ENCODE assay signal across 10 mouse cellular contexts in genomic region chr4:121023941-121024340, GRCm38 (mm10). TPM values are rescaled to one million over a fixed set of nuclear protein-coding genes. Genes with fewer than 3 reads are reported as not detected.
A peak's percentile ranks its signal among the peaks of the same experiment; 100 is the strongest.
DNase-seq lines count a peak whose midpoint lies in the region; ATAC-seq and TF ChIP-seq lines count a peak whose summit lies in the region.
"Had no signal": no experiment of that assay in that cellular context is flagged by ENCODE, and none has a peak within 500 bp of the region (broad histone marks: within the 10 kb centered on the region; RNA-seq: fewer than 3 reads in every experiment).

No protein-coding gene starts in this region.

- peaks cover 15 to 48% of the 10 kb centered on the region in 2 experiments for H3K4me1 ChIP-seq in CH12.LX (ENCODE audit: control insufficient read depth in 1 of 2, insufficient read depth in 2 of 2)
- H3K4me1 ChIP-seq: limb, embryonic 15.5 days had no signal

- no peaks in the 10 kb centered on the region for H3K36me3 ChIP-seq in CH12.LX (replicated peaks in 1 of 2; ENCODE audit: control insufficient read depth in 1 of 2, insufficient read depth in 1 of 2, low read length in 1 of 2)
- H3K36me3 ChIP-seq: limb, embryonic 15.5 days had no signal

- no peaks in the 10 kb centered on the region for H3K79me2 ChIP-seq in CH12.LX (replicated peaks; ENCODE audit: control insufficient read depth, extremely low read depth, insufficient read depth, poor library complexity, severe bottlenecking)

- intact Hi-C loops in gastrocnemius, postnatal 14 days (cut with DNase I; ENCODE audit: low total_unique reads) = no loop called here

- H3K4me3 ChIP-seq in CH12.LX (replicated peaks in 1 of 3; ENCODE audit: low read depth in 2 of 3, low read length in 2 of 3, poor library complexity in 1 of 3) = no peak overlapping the region
- H3K4me3 ChIP-seq: limb, embryonic 15.5 days had no signal

- no peak overlapping the region for H3K9ac ChIP-seq in CH12.LX (ENCODE audit: insufficient read depth, low read depth)
- H3K9ac ChIP-seq: limb, embryonic 15.5 days had no signal

- no peak for TF ChIP-seq RAD21 in CH12.LX (IDR thresholded peaks at IDR 0.05; ENCODE audit: low read depth, low read length)

- peak; percentile 69 for TF ChIP-seq EP300 in CH12.LX (IDR thresholded peaks at IDR 0.05; ENCODE audit: low read length)

- ATAC-seq in hematopoietic stem cell, adult 5-6 weeks (replicated peaks in 1 of 2; ENCODE audit: insufficient read depth in 1 of 2, low FRiP score in 2 of 2, low TSS enrichment in 1 of 2, low read depth in 1 of 2, poor library complexity in 2 of 2, severe bottlenecking in 2 of 2) = peak; percentile 90 to 91
- ATAC-seq in megakaryocyte progenitor cell, adult 5-6 weeks (replicated peaks; ENCODE audit: poor library complexity) = peak; percentile 72
- ATAC-seq: CD4-positive, CD25-positive, alpha-beta regulatory T cell, adult 4 months had no signal

- no peaks in the 10 kb centered on the region for H3K9me3 ChIP-seq in CH12.LX (replicated peaks; ENCODE audit: low read length)
- H3K9me3 ChIP-seq: limb, embryonic 15.5 days had no signal

- TF ChIP-seq POLR2A in CH12.LX (IDR thresholded peaks at IDR 0.05; ENCODE audit: low read depth, low read length) = no peak

- in situ Hi-C loops in CH12.LX (cut with MboI; ENCODE audit: low pct_ligation_motif_present, low pct_unique_long_range_greater_than_20kb, low sequenced_read_pairs) = no loop called here

- peak; percentile 21 for DNase-seq in gastrocnemius, adult 18-20 months (ENCODE audit: low spot score)
- DNase-seq in gastrocnemius, postnatal 14 days = no peak
- peak; percentile 68 for DNase-seq in CH12.LX (ENCODE audit: extremely low read depth)
- no peak for DNase-seq in cerebellum, adult 9-11 months
- no peak for DNase-seq in cerebellum, postnatal 36 days
- DNase-seq in layer of hippocampus, adult 18-20 months (ENCODE audit: low spot score in 2 of 2) = no peak

- H3K27ac ChIP-seq in CH12.LX (ENCODE audit: insufficient read depth, low read depth) = peak overlapping the region; percentile 8; the same call in 1 of the 2 replicates
- H3K27ac ChIP-seq: limb, embryonic 15.5 days had no signal

- no peaks in the 10 kb centered on the region for H3K27me3 ChIP-seq in CH12.LX (replicated peaks)
- H3K27me3 ChIP-seq: limb, embryonic 15.5 days had no signal

- no peak for TF ChIP-seq CTCF in CH12.LX (conservative IDR thresholded peaks at IDR 0.05 in 1 of 2, IDR thresholded peaks at IDR 0.05 in 1 of 2; ENCODE audit: low read depth in 2 of 2, low read length in 2 of 2)

- H3K4me2 ChIP-seq in CH12.LX (ENCODE audit: insufficient read depth, low read depth, poor library complexity, severe bottlenecking) = peak overlapping the region; percentile 34; the same call in 1 of the 2 replicates
- H3K4me2 ChIP-seq: limb, embryonic 15.5 days had no signal

- dilution Hi-C loops in CH12.LX (cut with MboI; ENCODE audit: extremely low pct_ligation_motif_present, extremely low pct_unique_long_range_greater_than_20kb, low sequenced_read_pairs) = no loop called here

TF ChIP-seq in CH12.LX, 34 proteins besides CTCF, POLR2A, EP300 and RAD21:
- no peak for TF ChIP-seq ZNF384 (IDR thresholded peaks at IDR 0.05; ENCODE audit: low read depth, low read length)
- TF ChIP-seq IRF4 (IDR thresholded peaks at IDR 0.05; ENCODE audit: low read depth, low read length) = peak; percentile 52; the same call in 1 of the 2 replicates
- peak; percentile 46; the same call in 1 of the 2 replicates for TF ChIP-seq TCF12 (IDR thresholded peaks at IDR 0.05; ENCODE audit: low read depth, low read length)
- no peak for TF ChIP-seq POLR2AphosphoS2 (IDR thresholded peaks at IDR 0.05; ENCODE audit: low read depth, low read length)
- peak; percentile 59 for TF ChIP-seq ETS1 (conservative IDR thresholded peaks at IDR 0.05; ENCODE audit: low read depth, low read length)
- peak; percentile 36; the same call in 1 of the 2 replicates for TF ChIP-seq MAX (IDR thresholded peaks at IDR 0.05; ENCODE audit: low read length)
- TF ChIP-seq ZKSCAN1 (IDR thresholded peaks at IDR 0.05; ENCODE audit: borderline replicate concordance, low read depth, low read length) = no peak
- TF ChIP-seq USF2 (conservative IDR thresholded peaks at IDR 0.05; ENCODE audit: low read depth, low read length) = no peak
- peak; percentile 66; the same call in 1 of the 2 replicates for TF ChIP-seq BHLHE40 (IDR thresholded peaks at IDR 0.05; ENCODE audit: low read depth, low read length)
- no peak for TF ChIP-seq RCOR1 (conservative IDR thresholded peaks at IDR 0.05; ENCODE audit: low read depth, low read length)
- TF ChIP-seq ELF1 (IDR thresholded peaks at IDR 0.05; ENCODE audit: low read depth, low read length) = peak; percentile 70

RNA-seq across cellular contexts. Expression of gene Smap2, which starts 6.9 kb away (rescaled TPM):
- total RNA-seq in gastrocnemius, adult 18-20 months (2021) = 10 to 100 TPM; 13.5 to 17.3 TPM
- 10 to 100 TPM; 16.1 to 16.3 TPM for total RNA-seq in gastrocnemius, postnatal 14 days (2021)
- 27.4 and 29.1 TPM in 2 replicates for total RNA-seq in CH12.LX (2012; rRNA removed)
- total RNA-seq in CH12.LX (2014; rRNA removed) = 20.0 and 20.1 TPM in 2 replicates
- 110 and 111 TPM in 2 replicates for polyA plus RNA-seq in CH12.LX (2012; ENCODE audit: insufficient read length, low read depth)
- total RNA-seq in hematopoietic stem cell, adult 5-6 weeks (2017) = 50.3 and 52.8 TPM in 2 replicates
- total RNA-seq in megakaryocyte progenitor cell, adult 5-6 weeks (2015) = 46.0 and 53.8 TPM in 2 replicates
- 21.9 and 26.8 TPM in 2 replicates for total RNA-seq in megakaryocyte progenitor cell, adult 5-6 weeks (2017)
- total RNA-seq in layer of hippocampus, adult 18-20 months (2021) = 100 to 1,000 TPM; 162 TPM

RNA-seq across cellular contexts. Expression of gene Col9a2, which starts 15.2 kb away (rescaled TPM):
- under 1 TPM; 0.18 to 0.19 TPM for total RNA-seq in gastrocnemius, adult 18-20 months (2021)
- under 1 TPM; 0.60 to 0.84 TPM for total RNA-seq in gastrocnemius, postnatal 14 days (2021)
- total RNA-seq in CH12.LX (2012; rRNA removed) (not detected in 2 replicates), CH12.LX (2014; rRNA removed) (not detected in 2 replicates)
- polyA plus RNA-seq in CH12.LX (2012; ENCODE audit: insufficient read length, low read depth) = not detected in 2 replicates
- total RNA-seq in hematopoietic stem cell, adult 5-6 weeks (2017) = 0.06 TPM in 1 of 2 replicates, not detected in the other
- not detected in 2 replicates for total RNA-seq in megakaryocyte progenitor cell, adult 5-6 weeks (2015)
- total RNA-seq in megakaryocyte progenitor cell, adult 5-6 weeks (2017) = not detected in 2 replicates
- 1 to 10 TPM; 2.2 to 3.6 TPM for total RNA-seq in layer of hippocampus, adult 18-20 months (2021)
- polyA plus RNA-seq: CD4-positive, CD25-positive, alpha-beta regulatory T cell, adult 4 months had no signal

Comparison
In these comparisons a context has a peak if more than half of its experiments do, and no peak if none do; other contexts are left out.
1. DNase-seq: peak in gastrocnemius, adult 18-20 months (single experiment) and CH12.LX (single experiment); none in gastrocnemius, postnatal 14 days (single experiment), cerebellum, adult 9-11 months (single experiment), cerebellum, postnatal 36 days (0 of 2) and layer of hippocampus, adult 18-20 months (0 of 2).